Mouse (Mus musculus): ENCODE results near the gene Smc1b.

DNA sequence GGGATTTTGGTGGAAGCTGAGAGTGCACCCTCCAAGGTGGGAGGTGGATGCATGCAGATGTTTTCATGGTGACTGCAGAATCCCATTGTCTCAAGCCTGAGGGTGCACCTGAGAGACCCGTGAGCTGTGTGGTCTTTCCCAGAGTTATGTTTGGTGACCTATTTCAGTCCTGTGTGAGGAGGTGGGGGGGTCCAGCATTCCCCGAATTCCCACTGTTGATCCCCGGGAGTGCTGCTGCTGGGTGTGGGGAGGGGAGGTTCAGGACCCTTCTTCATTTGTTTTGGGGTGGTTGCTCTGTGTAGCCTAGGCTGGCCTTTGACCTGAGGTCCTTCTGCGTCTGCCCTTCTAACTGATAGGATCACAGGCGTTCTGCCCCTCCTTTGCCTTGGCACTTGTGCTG, 88.0 kb downstream of the Smc1b start:
- TF ChIP-seq POLR2A (IDR thresholded peaks at IDR 0.05; ENCODE audit: borderline replicate concordance, insufficient read depth, low read length): no peak
- no peak for TF ChIP-seq CTCF (IDR thresholded peaks at IDR 0.05; ENCODE audit: borderline replicate concordance, insufficient read depth, low read depth, low read length)
